Mouse (Mus musculus) stomach, postnatal 0 days (tissue): ENCODE measurements around the gene Traf5.

Experiments used
- CTCF ChIP-seq: IDR thresholded peaks from 2 replicates; pipeline ENCODE4 v1.5.1; 2016; ENCODE audit warnings: antibody characterized with exemption, low read depth, mild to moderate bottlenecking, moderate library complexity
- EP300 ChIP-seq: optimal IDR thresholded peaks from 2 replicates; pipeline ENCODE3; 2016; ENCODE audit warnings: antibody characterized with exemption

DNA sequence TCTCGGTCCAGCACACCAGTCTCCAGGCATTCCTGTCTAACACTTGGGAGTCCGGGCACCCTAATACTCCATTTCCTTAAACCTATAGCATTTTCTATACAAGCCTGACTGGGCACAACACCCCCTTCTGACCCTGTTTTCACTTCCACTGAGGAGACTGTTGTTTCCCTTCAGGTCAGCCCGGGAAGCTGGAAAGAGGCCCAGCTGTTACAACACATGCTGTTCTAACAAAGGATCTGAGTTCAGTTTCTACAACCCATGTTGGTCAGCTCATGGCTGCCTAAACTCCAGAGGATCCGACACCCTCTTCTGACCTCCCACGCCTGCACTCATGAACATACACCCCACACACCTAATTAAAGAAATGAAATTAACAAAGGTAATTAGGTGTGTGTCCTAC is 39.4 kb downstream of the Traf5 start:
- TF ChIP-seq CTCF, result no peak
- TF ChIP-seq EP300, result no peak
